Mouse (Mus musculus) midbrain, embryonic 16.5 days (tissue): ENCODE measurements around the gene Ccdc6. TPM values are rescaled to one million over a fixed set of nuclear protein-coding genes. Genes with fewer than 3 reads are reported as not detected.

Source experiments
- polyA plus RNA-seq: library from polyadenylated mRNA; unstranded; fragments of >200 nt; fragmentation: Nextera tagmentation; extraction: Ambion mirVana; gene quantifications from 2 replicates; pipeline ENCODE4 v1.2.1, GENCODE M21; 2015

Ccdc6 gene
- polyA plus RNA-seq, 1 experiment from 2014 or later, result 26.1 TPM

Other genes with a start within 250 kb of the Ccdc6 start
- gene Mrln, start 107.5 kb downstream of the Ccdc6 start, polyA plus RNA-seq, result 1.2 TPM in 1 of 2 replicates, not detected in the other
- 1.9 and 2.1 TPM in 2 replicates for gene Slc16a9, start 148.0 kb downstream of the Ccdc6 start, polyA plus RNA-seq